Mouse (Mus musculus) liver, adult 2 months (tissue): ENCODE data around the gene Apbb2.

Source experiments
- CTCF ChIP-seq: fragments of 200-500 bp; IDR thresholded peaks from 2 replicates; pipeline ENCODE4 v1.5.1; 2011; ENCODE audit warnings: low read depth, low read length, control low read depth
- POLR2A ChIP-seq: fragments of 200-500 bp; IDR thresholded peaks from 2 replicates; pipeline ENCODE4 v1.6.1; 2011; ENCODE audit warnings: low read length, control low read depth; ENCODE audit not compliant: insufficient read depth; ENCODE audit errors: extremely low read depth

GRCm38 (mm10) chr5:66505071-66505470 lies 113.5 kb downstream of the Apbb2 start:
- TF ChIP-seq CTCF, result no peak
- TF ChIP-seq POLR2A, result no peak
